11 mouse cellular contexts compared by ENCODE assay signal in genomic region chr4:34494961-34495723, GRCm38 (mm10). TPM values are rescaled to one million over a fixed set of nuclear protein-coding genes. Genes with fewer than 3 reads are reported as not detected.
DNase-seq lines count a peak whose midpoint lies in the region; ATAC-seq and TF ChIP-seq lines count a peak whose summit lies in the region.
"Had no signal": no experiment of that assay in that cellular context is flagged by ENCODE, and none has a peak within 500 bp of the region (broad histone marks: within the 10 kb centered on the region; RNA-seq: fewer than 3 reads in every experiment).

No protein-coding gene starts in this region.

- H3K4me3 ChIP-seq in liver, adult 2 months (ENCODE audit: insufficient read depth, low read depth, low read length) = no peak overlapping the region
- H3K4me3 ChIP-seq in liver, embryonic 11.5 days (ENCODE audit: low read depth, low read length) = no peak overlapping the region
- H3K4me3 ChIP-seq: erythroblast, embryonic 14.5 days; heart, embryonic 15.5 days had no signal

- TF ChIP-seq CTCF in liver, adult 2 months (IDR thresholded peaks at IDR 0.05; ENCODE audit: low read depth, low read length) = no peak

- H3K9ac ChIP-seq in liver, adult 2 months (ENCODE audit: low read depth, low read length) = no peak overlapping the region
- no peak overlapping the region for H3K9ac ChIP-seq in liver, embryonic 11.5 days (ENCODE audit: low read depth, low read length)
- H3K9ac ChIP-seq: heart, embryonic 15.5 days had no signal

- H3K36me3 ChIP-seq in liver, adult 2 months (ENCODE audit: control insufficient read depth, insufficient read depth, low read length) = no peaks in the 10 kb centered on the region
- no peaks in the 10 kb centered on the region for H3K36me3 ChIP-seq in liver, embryonic 11.5 days (ENCODE audit: control insufficient read depth, insufficient read depth, low read length)
- H3K36me3 ChIP-seq: heart, embryonic 15.5 days had no signal

- no peaks in the 10 kb centered on the region for H3K4me1 ChIP-seq in liver, adult 2 months (ENCODE audit: control insufficient read depth, insufficient read depth, low read length)
- no peaks in the 10 kb centered on the region for H3K4me1 ChIP-seq in liver, embryonic 11.5 days (replicated peaks; ENCODE audit: control insufficient read depth, insufficient read depth, low read length)
- H3K4me1 ChIP-seq: heart, embryonic 15.5 days had no signal

- ATAC-seq in liver, embryonic 11.5 days (replicated peaks; ENCODE audit: low FRiP score) = no peak
- no peak for ATAC-seq in frontal cortex, adult (ENCODE audit: low TSS enrichment)

- TF ChIP-seq POLR2A in liver, adult 2 months (IDR thresholded peaks at IDR 0.05; ENCODE audit: extremely low read depth, insufficient read depth, low read length) = no peak

- WGBS in liver, adult 2 months = 74% methylated on average over 10 of the region's 10 CpGs
- WGBS in liver, embryonic 11.5 days = 65% methylated on average over 10 of the region's 10 CpGs

- DNase-seq in gastrocnemius, adult 18-20 months (ENCODE audit: low spot score) = peak; percentile 30
- DNase-seq in gastrocnemius, postnatal 25 days = no peak
- peak; percentile 24 for DNase-seq in liver, adult 2 months (ENCODE audit: extremely low read depth, low read depth, low spot score)
- DNase-seq in liver, embryonic 11.5 days (ENCODE audit: low spot score) = no peak
- DNase-seq in kidney, postnatal 25 days = peak; percentile 19 to 37
- peak; percentile 6 for DNase-seq in retina, postnatal 1 day
- no peak for DNase-seq in spleen, postnatal 4 days (ENCODE audit: low spot score in 2 of 2)
- DNase-seq: cerebellum, adult 9-10 months had no signal

- H3K79me2 ChIP-seq in liver, adult 2 months (ENCODE audit: control insufficient read depth, insufficient read depth, low read length) = no peaks in the 10 kb centered on the region

- H3K9me3 ChIP-seq in liver, embryonic 11.5 days (ENCODE audit: control insufficient read depth, low read length) = peaks cover 2% of the 10 kb centered on the region; the same call in 1 of the 2 replicates
- H3K9me3 ChIP-seq: heart, embryonic 15.5 days had no signal

- no peak overlapping the region for H3K4me2 ChIP-seq in liver, embryonic 11.5 days
- H3K4me2 ChIP-seq: heart, embryonic 15.5 days had no signal

- no peaks in the 10 kb centered on the region for H3K27me3 ChIP-seq in liver, adult 2 months (ENCODE audit: control insufficient read depth, insufficient read depth, low read length)
- no peaks in the 10 kb centered on the region for H3K27me3 ChIP-seq in liver, embryonic 11.5 days (replicated peaks; ENCODE audit: control insufficient read depth, insufficient read depth, low read length)
- H3K27me3 ChIP-seq: heart, embryonic 15.5 days had no signal

- no peak overlapping the region for H3K27ac ChIP-seq in liver, adult 2 months (replicated peaks; ENCODE audit: insufficient read depth, low read depth, low read length)
- H3K27ac ChIP-seq in liver, embryonic 11.5 days (ENCODE audit: low read depth, low read length) = no peak overlapping the region
- H3K27ac ChIP-seq: heart, embryonic 15.5 days had no signal

RNA-seq across cellular contexts. Expression of gene Akirin2, which starts 55.6 kb away (rescaled TPM):
- total RNA-seq in gastrocnemius, adult 18-20 months (2021) = 10 to 100 TPM; 48.1 to 48.6 TPM
- total RNA-seq in gastrocnemius, postnatal 25 days (2021) = 10 to 100 TPM; 36.7 to 45.4 TPM
- 16.2 and 16.8 TPM in 2 replicates for total RNA-seq in liver, adult 2 months (2014; rRNA removed)
- polyA plus RNA-seq in liver, adult 2 months (2012; rRNA removed) = 9.8 and 10.9 TPM in 2 replicates
- 44.0 and 44.2 TPM in 2 replicates for polyA plus RNA-seq in liver, embryonic 11.5 days (2014; fragmentation: Nextera tagmentation; extraction: Ambion mirVana)

Comparison
In these comparisons a context has a peak if more than half of its experiments do, and no peak if none do; other contexts are left out.
1. DNase-seq: peak in gastrocnemius, adult 18-20 months (single experiment), liver, adult 2 months (single experiment), kidney, postnatal 25 days (2 of 2) and retina, postnatal 1 day (single experiment); none in gastrocnemius, postnatal 25 days (single experiment), liver, embryonic 11.5 days (single experiment) and spleen, postnatal 4 days (0 of 2).